Comparison of ENCODE assay signal across 24 mouse cellular contexts in the genomic region with DNA sequence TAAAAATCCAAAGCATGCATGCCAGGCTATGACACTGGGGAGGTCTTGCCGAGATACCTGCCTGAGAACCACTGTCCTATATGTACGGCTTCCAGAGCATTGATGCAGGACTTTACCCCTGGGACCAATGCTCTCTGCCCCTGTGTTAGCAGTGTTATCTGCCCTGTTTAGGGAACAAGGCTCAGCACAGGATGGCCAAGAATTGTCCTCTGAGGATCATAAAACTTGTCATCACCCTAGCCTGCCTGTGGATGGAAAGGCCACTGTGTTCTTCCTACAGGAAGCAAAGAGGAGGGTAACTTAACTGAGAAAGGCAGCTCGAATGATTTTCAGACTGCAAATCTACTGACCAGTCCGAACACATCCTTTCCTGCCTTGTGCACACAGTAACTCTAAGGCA. TPM values are rescaled to one million over a fixed set of nuclear protein-coding genes. Genes with fewer than 3 reads are reported as not detected.
A peak's percentile ranks its signal among the peaks of the same experiment; 100 is the strongest.
DNase-seq lines count a peak whose midpoint lies in the region; ATAC-seq and TF ChIP-seq lines count a peak whose summit lies in the region.
"Had no signal": no experiment of that assay in that cellular context is flagged by ENCODE, and none has a peak within 500 bp of the region (broad histone marks: within the 10 kb centered on the region; RNA-seq: fewer than 3 reads in every experiment).

No protein-coding gene starts in this region.

- H3K9ac ChIP-seq in kidney, embryonic 16.5 days (replicated peaks; ENCODE audit: low read length) = no peak overlapping the region
- no peak overlapping the region for H3K9ac ChIP-seq in neural tube, embryonic 15.5 days (replicated peaks)
- H3K9ac ChIP-seq: forebrain, embryonic 13.5 days; hindbrain, embryonic 13.5 days; liver, embryonic 12.5 days; liver, postnatal 0 days; midbrain, embryonic 13.5 days; neural tube, embryonic 13.5 days; stomach, embryonic 15.5 days had no signal

- 0 out of 2 replicates have a peak overlapping the region, but pooled peaks have one; percentile 24 for H3K27ac ChIP-seq in kidney, adult 2 months (ENCODE audit: insufficient read depth, low read depth, low read length)
- H3K27ac ChIP-seq in kidney, embryonic 16.5 days (ENCODE audit: low read length) = no peak overlapping the region
- H3K27ac ChIP-seq in brown adipose tissue, adult 24 weeks (replicated peaks; ENCODE audit: low read depth, low read length) = peak overlapping the region; percentile 15; the same call in 1 of the 2 replicates
- no peak overlapping the region for H3K27ac ChIP-seq in neural tube, embryonic 15.5 days (replicated peaks)
- H3K27ac ChIP-seq: forebrain, embryonic 13.5 days; hindbrain, embryonic 13.5 days; kidney, postnatal 0 days; liver, embryonic 12.5 days; midbrain, embryonic 13.5 days; neural tube, embryonic 13.5 days; stomach, embryonic 15.5 days had no signal

- H3K9me3 ChIP-seq in kidney, embryonic 16.5 days (ENCODE audit: low read length) = no peaks in the 10 kb centered on the region
- H3K9me3 ChIP-seq in neural tube, embryonic 15.5 days (replicated peaks) = no peaks in the 10 kb centered on the region
- H3K9me3 ChIP-seq: forebrain, embryonic 13.5 days; hindbrain, embryonic 13.5 days; liver, embryonic 12.5 days; megakaryocyte, embryonic 14.5 days; midbrain, embryonic 13.5 days; neural tube, embryonic 13.5 days; stomach, embryonic 15.5 days had no signal

- TF ChIP-seq POLR2A in kidney, adult 2 months (IDR thresholded peaks at IDR 0.05; ENCODE audit: low read depth, low read length) = no peak

- DNase-seq in gastrocnemius, postnatal 25 days = peak; percentile 64
- DNase-seq in gastrocnemius, postnatal 4 days (ENCODE audit: low spot score in 2 of 2) = no peak
- DNase-seq in kidney, adult 2 months = peak; percentile 49
- DNase-seq in heart, postnatal 36 days = peak; percentile 34 to 57
- no peak for DNase-seq in spleen, adult 12 weeks (ENCODE audit: low spot score)
- DNase-seq: cerebellum, postnatal 14 days; layer of hippocampus, postnatal 36 days; left cerebral cortex, postnatal 4 days; liver, postnatal 0 days; lung, postnatal 4 days; thymus, postnatal 14 days had no signal

- WGBS in kidney, adult 2 months = 62% methylated on average over 4 of the region's 4 CpGs
- 75% methylated on average over 4 of the region's 4 CpGs for whole genome bisulfite sequencing in kidney, embryonic 16.5 days
- 86% methylated on average over 4 of the region's 4 CpGs for WGBS in neural tube, embryonic 15.5 days

- 0 out of 2 replicates have a peak, but pooled peaks cover 3% of the 10 kb centered on the region for H3K4me1 ChIP-seq in kidney, adult 2 months (ENCODE audit: control insufficient read depth, insufficient read depth, low read length)
- H3K4me1 ChIP-seq in kidney, embryonic 16.5 days (ENCODE audit: insufficient read depth, low read length) = no peaks in the 10 kb centered on the region
- peaks cover 13% of the 10 kb centered on the region for H3K4me1 ChIP-seq in brown adipose tissue, adult 24 weeks (ENCODE audit: control insufficient read depth, insufficient read depth, insufficient read length, low read length)
- no peaks in the 10 kb centered on the region for H3K4me1 ChIP-seq in neural tube, embryonic 15.5 days
- H3K4me1 ChIP-seq: forebrain, embryonic 13.5 days; hindbrain, embryonic 13.5 days; liver, embryonic 12.5 days; midbrain, embryonic 13.5 days; neural tube, embryonic 13.5 days; stomach, embryonic 15.5 days had no signal

- H3K4me3 ChIP-seq in kidney, adult 2 months (ENCODE audit: insufficient read depth, low read depth, low read length) = no peak overlapping the region
- H3K4me3 ChIP-seq in kidney, embryonic 16.5 days (ENCODE audit: low read length) = no peak overlapping the region
- H3K4me3 ChIP-seq in brown adipose tissue, adult 24 weeks (ENCODE audit: insufficient read depth, low read depth, low read length) = no peak overlapping the region
- no peak overlapping the region for H3K4me3 ChIP-seq in neural tube, embryonic 15.5 days (replicated peaks)
- H3K4me3 ChIP-seq: forebrain, embryonic 13.5 days; hindbrain, embryonic 13.5 days; liver, embryonic 12.5 days; megakaryocyte, embryonic 14.5 days; midbrain, embryonic 13.5 days; neural tube, embryonic 13.5 days; stomach, embryonic 15.5 days had no signal

- intact Hi-C loops in heart, postnatal 36 days (cut with DNase I) = no loop called here

- H3K4me2 ChIP-seq in kidney, embryonic 16.5 days (replicated peaks; ENCODE audit: low read depth, low read length) = no peak overlapping the region
- no peak overlapping the region for H3K4me2 ChIP-seq in neural tube, embryonic 15.5 days
- H3K4me2 ChIP-seq: forebrain, embryonic 13.5 days; hindbrain, embryonic 13.5 days; liver, embryonic 12.5 days; midbrain, embryonic 13.5 days; neural tube, embryonic 13.5 days; stomach, embryonic 15.5 days had no signal

- TF ChIP-seq CTCF in kidney, adult 2 months (conservative IDR thresholded peaks at IDR 0.05; ENCODE audit: insufficient read depth, insufficient read length, low read depth, low read length) = no peak

- H3K36me3 ChIP-seq in kidney, adult 2 months (ENCODE audit: control insufficient read depth, insufficient read depth, low read length) = peaks cover 2% of the 10 kb centered on the region
- H3K36me3 ChIP-seq in kidney, embryonic 16.5 days (ENCODE audit: insufficient read depth, low read length) = peaks cover 8% of the 10 kb centered on the region; the same call in 1 of the 2 replicates
- H3K36me3 ChIP-seq in neural tube, embryonic 15.5 days = peaks cover 12% of the 10 kb centered on the region
- H3K36me3 ChIP-seq: stomach, embryonic 15.5 days had no signal

- H3K27me3 ChIP-seq in kidney, adult 2 months (replicated peaks; ENCODE audit: control insufficient read depth, insufficient read depth, low read length) = no peaks in the 10 kb centered on the region
- H3K27me3 ChIP-seq in kidney, embryonic 16.5 days (ENCODE audit: insufficient read depth, low read length) = no peaks in the 10 kb centered on the region
- H3K27me3 ChIP-seq in neural tube, embryonic 15.5 days (replicated peaks) = no peaks in the 10 kb centered on the region
- H3K27me3 ChIP-seq: forebrain, embryonic 13.5 days; hindbrain, embryonic 13.5 days; liver, embryonic 12.5 days; megakaryocyte, embryonic 14.5 days; midbrain, embryonic 13.5 days; neural tube, embryonic 13.5 days; Patski; stomach, embryonic 15.5 days had no signal

- no peak for ATAC-seq in kidney, embryonic 16.5 days (ENCODE audit: low FRiP score, low TSS enrichment)
- ATAC-seq in neural tube, embryonic 15.5 days (ENCODE audit: low FRiP score) = no peak
- ATAC-seq: forebrain, embryonic 13.5 days; intestine, embryonic 16.5 days; liver, embryonic 12.5 days; liver, postnatal 0 days; midbrain, embryonic 13.5 days; Patski had no signal

RNA-seq across cellular contexts. Expression of a gene that starts 36.1 kb away (rescaled TPM):
- 10 to 100 TPM; 53.0 to 58.2 TPM for total RNA-seq in gastrocnemius, postnatal 25 days (2021)
- total RNA-seq in gastrocnemius, postnatal 4 days (2021) = 10 to 100 TPM; 25.6 to 28.0 TPM
- polyA plus RNA-seq in kidney, adult 2 months (2012; rRNA removed) = 29.3 and 37.6 TPM in 2 replicates
- polyA plus RNA-seq in kidney, embryonic 16.5 days (2015; fragmentation: Nextera tagmentation; extraction: Ambion mirVana) = 27.4 and 28.6 TPM in 2 replicates
- 237 and 255 TPM in 2 replicates for polyA plus RNA-seq in brown adipose tissue, adult 24 weeks (2012; ENCODE audit: insufficient read depth, insufficient read length, missing spikeins)
- total RNA-seq in heart, postnatal 36 days (2021) = 100 to 1,000 TPM; 130 to 142 TPM
- polyA plus RNA-seq in neural tube, embryonic 15.5 days (2015; fragmentation: Nextera tagmentation; extraction: Ambion mirVana) = 29.3 and 29.5 TPM in 2 replicates

Comparison
In these comparisons a context has a peak if more than half of its experiments do, and no peak if none do; other contexts are left out.
1. DNase-seq: peak in gastrocnemius, postnatal 25 days (single experiment), kidney, adult 2 months (single experiment) and heart, postnatal 36 days (2 of 2); none in gastrocnemius, postnatal 4 days (0 of 2) and spleen, adult 12 weeks (single experiment).
2. H3K27ac ChIP-seq: peak in kidney, adult 2 months (single experiment) and brown adipose tissue, adult 24 weeks (single experiment); none in kidney, embryonic 16.5 days (single experiment) and neural tube, embryonic 15.5 days (single experiment).